Mouse (Mus musculus) natural killer cell, adult 2 months (primary cell): Measurements from ENCODE around the gene Upk3b.

Source experiments
- DNase-seq, 2 experiments: peaks; one replicate each; pipeline ENCODE4 v3.0.0; 2022; ENCODE audit warnings: low spot score in 2 of 2

The Upk3b gene

GRCm38 (mm10) chr5:136073526-136073925 is 35.2 kb downstream of the Upk3b start:
- DNase-seq, result no peak

- no peak for DNase-seq
Observed at GRCm38 (mm10) chr5:136075076-136075475, 36.8 kb downstream of the Upk3b start.

- no peak for DNase-seq
Observed at GRCm38 (mm10) chr5:136076284-136076683, 38.0 kb downstream of the Upk3b start.

GRCm38 (mm10) chr5:136077001-136077550 is 38.8 kb downstream of the Upk3b start:
- DNase-seq, result no peak

- DNase-seq, result no peak
Observed at GRCm38 (mm10) chr5:136078136-136078535, 39.8 kb downstream of the Upk3b start.

GRCm38 (mm10) chr5:136082345-136082744 is 44.0 kb downstream of the Upk3b start:
- DNase-seq, result no peak

- DNase-seq, result peak; percentile 87 to 93
Observed at GRCm38 (mm10) chr5:136083669-136084107, 45.4 kb downstream of the Upk3b start, which contains the start of gene Rasa4. Gene Rasa4 (plus strand): TSS chr5:136083916.

GRCm38 (mm10) chr5:136084144-136084881 is 46.0 kb downstream of the Upk3b start:
- no peak for DNase-seq

- peak; percentile 17 to 37 for DNase-seq
Observed at GRCm38 (mm10) chr5:136084891-136085651, 46.8 kb downstream of the Upk3b start.

GRCm38 (mm10) chr5:136086290-136086689 is 48.0 kb downstream of the Upk3b start:
- no peak for DNase-seq

GRCm38 (mm10) chr5:136088821-136089575 is 50.7 kb downstream of the Upk3b start:
- no peak for DNase-seq

- DNase-seq, result no peak
Observed at GRCm38 (mm10) chr5:136091927-136092326, 53.6 kb downstream of the Upk3b start.

- DNase-seq, result no peak
Observed at GRCm38 (mm10) chr5:136094249-136095010, 56.1 kb downstream of the Upk3b start.

- no peak for DNase-seq
Observed at GRCm38 (mm10) chr5:136095089-136095488, 56.8 kb downstream of the Upk3b start.
